Mouse (Mus musculus) fat pad, adult 2 months (tissue): Measurements from ENCODE around the gene Atn1.

Experiments
- DNase-seq: peaks from one replicate; pipeline ENCODE4 v3.0.0-alpha.2; 2011; ENCODE audit warnings: low read depth, low spot score; ENCODE audit errors: extremely low read depth

The Atn1 gene

GRCm38 (mm10) chr6:124768704-124769044 lies 12.3 kb upstream of the Atn1 start:
- no peak for DNase-seq

GRCm38 (mm10) chr6:124767920-124768703 lies 11.8 kb upstream of the Atn1 start:
- no peak for DNase-seq

GRCm38 (mm10) chr6:124767536-124767919 lies 11.2 kb upstream of the Atn1 start:
- DNase-seq = no peak

GRCm38 (mm10) chr6:124765951-124766350 lies 9.6 kb upstream of the Atn1 start:
- no peak for DNase-seq

DNA sequence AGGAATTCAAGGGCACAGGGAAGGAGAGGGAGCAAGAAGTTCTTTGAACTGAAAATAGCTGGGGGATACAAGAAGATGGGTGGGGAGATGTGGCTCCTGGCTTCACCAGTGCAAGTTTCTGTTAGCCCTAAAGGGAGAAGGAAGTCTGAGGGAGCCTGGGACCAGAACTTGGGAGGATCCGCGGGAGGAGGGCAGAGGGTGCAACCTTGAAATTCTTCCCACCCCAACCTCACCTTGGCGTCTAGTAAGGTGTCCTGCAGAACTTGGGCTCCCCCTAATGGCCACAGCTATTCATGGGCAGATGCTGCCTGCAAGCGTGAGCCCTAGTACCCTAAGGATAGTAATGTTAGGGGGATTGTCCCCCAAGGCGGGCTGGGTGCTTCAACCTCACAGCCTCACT lies 2.9 kb upstream of the Atn1 start:
- no peak for DNase-seq

- DNase-seq = no peak
Measured at GRCm38 (mm10) chr6:124758849-124759232, 2.5 kb upstream of the Atn1 start.

GRCm38 (mm10) chr6:124757909-124758848 lies 1.9 kb upstream of the Atn1 start:
- no peak for DNase-seq

DNA sequence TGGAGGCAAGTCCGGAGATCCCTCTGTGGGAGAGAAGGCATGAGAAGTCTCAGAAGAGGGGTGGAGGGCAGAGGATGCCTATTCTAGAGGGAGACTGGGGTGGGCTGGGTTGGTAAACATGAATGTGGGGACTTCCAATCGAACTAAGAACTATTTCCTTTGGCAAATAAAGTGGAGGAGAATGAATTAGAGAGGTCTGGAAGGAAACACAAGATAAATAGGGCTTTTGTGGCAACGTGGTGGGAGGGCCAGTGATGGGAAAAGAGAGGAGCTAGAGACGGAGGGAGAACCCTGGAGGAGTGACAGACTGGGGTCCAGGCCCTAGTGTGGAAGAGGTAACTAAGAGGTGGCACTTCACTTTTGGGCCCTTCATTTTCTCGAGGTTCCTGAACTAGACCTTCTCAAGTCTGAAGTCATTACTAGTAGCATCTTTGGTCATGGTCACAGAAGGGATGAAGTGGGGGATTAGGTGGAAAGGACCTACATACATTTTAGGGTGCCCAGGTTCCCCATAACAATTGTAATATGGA lies 1.1 kb upstream of the Atn1 start:
- no peak for DNase-seq

- no peak for DNase-seq
Measured at GRCm38 (mm10) chr6:124756652-124757350, 477 bp upstream of the Atn1 start.

- DNase-seq = no peak
Measured at GRCm38 (mm10) chr6:124755306-124755705, 1.0 kb downstream of the Atn1 start.

DNA sequence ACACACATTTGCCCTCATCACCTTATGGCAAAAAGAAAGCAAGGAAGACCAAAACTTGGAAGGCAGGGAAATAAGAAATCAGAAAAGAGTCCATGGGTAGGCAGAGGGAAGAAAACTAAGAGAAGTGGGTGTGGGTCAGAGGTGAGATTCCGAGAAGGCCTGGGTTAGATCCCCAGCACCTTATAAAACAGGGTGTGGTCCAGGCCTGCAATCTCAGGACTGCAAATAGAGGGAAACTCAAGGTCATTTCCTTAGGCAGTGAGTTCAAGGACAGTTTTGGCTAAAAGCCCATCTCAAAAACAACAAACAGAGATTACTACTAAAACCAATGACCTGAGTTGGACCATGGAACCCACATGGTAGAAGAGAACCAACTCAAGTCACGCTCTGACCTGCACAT lies 2.5 kb downstream of the Atn1 start:
- no peak for DNase-seq

DNA sequence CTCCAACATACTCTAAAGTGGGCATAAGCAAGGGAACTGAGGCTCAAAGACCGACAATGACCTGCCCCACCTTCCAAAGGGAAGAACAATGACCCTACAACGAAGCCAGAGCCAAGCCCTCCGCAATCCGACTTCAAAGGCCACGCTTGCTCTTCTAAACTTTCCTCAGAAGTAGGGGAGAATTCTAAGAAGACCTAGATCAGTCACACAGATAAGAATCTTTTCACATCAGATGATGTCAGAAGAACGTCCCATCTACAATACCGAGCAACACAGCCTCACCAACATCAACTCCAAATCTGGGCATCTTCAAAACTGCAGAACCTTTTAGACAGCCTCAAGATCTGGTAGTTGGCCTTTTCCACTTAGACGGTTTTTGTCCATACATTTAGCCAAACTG lies 5.9 kb downstream of the Atn1 start:
- DNase-seq = no peak

GRCm38 (mm10) chr6:124746654-124747632 lies 9.4 kb downstream of the Atn1 start:
- DNase-seq = no peak

GRCm38 (mm10) chr6:124746296-124746605 lies 10.1 kb downstream of the Atn1 start:
- DNase-seq = no peak

- no peak for DNase-seq
Measured at GRCm38 (mm10) chr6:124745490-124746295, 10.6 kb downstream of the Atn1 start.

- DNase-seq = no peak
Measured at GRCm38 (mm10) chr6:124744755-124745321, 11.5 kb downstream of the Atn1 start.

DNA sequence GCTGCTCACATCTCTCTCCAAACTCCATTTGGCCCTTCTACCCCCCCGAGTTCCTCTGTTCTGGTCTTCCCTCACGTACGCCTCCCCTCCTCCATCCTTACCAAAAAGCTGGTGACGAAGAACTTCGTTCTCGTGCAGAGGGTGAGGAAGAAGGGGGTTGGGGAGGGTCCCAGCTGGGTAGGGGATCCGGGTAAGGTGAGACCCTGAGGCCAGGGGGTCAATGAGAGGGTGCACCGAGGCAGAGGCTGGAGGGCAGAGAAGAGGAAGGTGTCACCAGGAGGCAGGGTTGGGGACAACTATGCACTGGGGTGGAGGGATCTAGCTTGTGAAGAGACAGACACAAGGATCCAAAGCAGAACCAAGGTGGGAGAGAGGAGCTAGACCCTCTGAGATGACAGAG lies 12.7 kb downstream of the Atn1 start:
- DNase-seq = no peak

- DNase-seq = no peak
Measured at GRCm38 (mm10) chr6:124742839-124743514, 13.3 kb downstream of the Atn1 start.

DNA sequence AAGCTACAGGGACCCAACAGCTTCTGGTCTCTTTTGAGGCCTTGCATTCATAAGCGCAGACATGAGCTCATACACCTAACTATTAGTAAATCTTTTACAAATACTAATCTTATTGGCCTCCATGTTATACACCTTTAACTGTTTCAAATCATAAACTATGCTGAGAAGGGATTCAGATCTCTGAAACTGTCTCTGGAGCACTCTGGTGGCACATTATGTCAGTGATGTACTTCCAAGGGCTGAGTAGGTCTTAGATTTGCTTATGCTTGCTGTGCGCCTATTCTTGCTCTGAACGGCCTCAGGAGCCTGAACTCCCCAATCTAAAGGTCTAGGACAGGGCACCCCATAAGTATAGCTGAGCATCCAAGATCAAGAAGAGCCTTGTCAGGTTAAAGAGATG lies 14.5 kb downstream of the Atn1 start:
- DNase-seq = no peak
